Mouse (Mus musculus) myocyte (in vitro differentiated cells): ENCODE measurements around the gene Zfp523. TPM values are rescaled to one million over a fixed set of nuclear protein-coding genes. Genes with fewer than 3 reads are reported as not detected.
A peak's percentile ranks its signal among the peaks of the same experiment; 100 is the strongest.

Experiments
- H3K27me3 ChIP-seq: one replicate; pipeline ENCODE4 v1.6.1; 2011; ENCODE audit not compliant: control insufficient read depth, insufficient read depth, insufficient read length
- H3K36me3 ChIP-seq: one replicate; pipeline ENCODE4 v1.6.1; 2011; ENCODE audit not compliant: control insufficient read depth, insufficient read depth
- H3K4me2 ChIP-seq: one replicate; pipeline ENCODE4 v1.6.1; 2011; ENCODE audit warnings: low read depth, control low read depth
- H3K4me3 ChIP-seq: one replicate; pipeline ENCODE4 v1.5.1; 2011; ENCODE audit warnings: mild to moderate bottlenecking, control low read depth, moderate library complexity
- H3K79me2 ChIP-seq: one replicate; pipeline ENCODE4 v1.6.1; 2011; ENCODE audit not compliant: control insufficient read depth, insufficient read depth
- H3ac ChIP-seq: one replicate; pipeline ENCODE4 v1.6.1; 2011; ENCODE audit not compliant: control insufficient read depth, insufficient read length
- CEBPB ChIP-seq: IDR thresholded peaks from 2 replicates; pipeline ENCODE4 v1.6.1; 2011; ENCODE audit warnings: mild to moderate bottlenecking, moderate library complexity; ENCODE audit not compliant: poor library complexity, insufficient read depth, severe bottlenecking
- E2F4 ChIP-seq: IDR thresholded peaks from one replicate; pipeline ENCODE4 v1.6.1; 2011; ENCODE audit warnings: mild to moderate bottlenecking, control low read depth, moderate library complexity; ENCODE audit not compliant: insufficient read depth
- MAX ChIP-seq: IDR thresholded peaks from one replicate; pipeline ENCODE4 v1.6.1; 2011; ENCODE audit warnings: low read depth, mild to moderate bottlenecking, control low read depth
- MYOD1 ChIP-seq, 3 experiments: IDR thresholded peaks; one replicate each; pipeline ENCODE4 v1.6.1; 2011; ENCODE audit warnings: control low read depth in 2 of 3, low read depth in 2 of 3, mild to moderate bottlenecking in 2 of 3, moderate library complexity in 1 of 3; ENCODE audit not compliant: insufficient read length in 2 of 3, control insufficient read depth in 1 of 3
- MYOG ChIP-seq, 3 experiments: IDR thresholded peaks; one replicate each; pipeline ENCODE4 v1.6.1; 2011; ENCODE audit warnings: control low read depth in 2 of 3, low read depth in 2 of 3, mild to moderate bottlenecking in 2 of 3; ENCODE audit not compliant: insufficient read length in 2 of 3, control insufficient read depth in 1 of 3, insufficient read depth in 1 of 3
- POLR2A ChIP-seq: IDR thresholded peaks from one replicate; pipeline ENCODE4 v1.6.1; 2011; ENCODE audit warnings: low read depth, mild to moderate bottlenecking, control low read depth, moderate library complexity; ENCODE audit not compliant: insufficient read length
- POLR2AphosphoS2 ChIP-seq: IDR thresholded peaks from one replicate; pipeline ENCODE4 v1.6.1; 2011; ENCODE audit warnings: low read depth, control low read depth; ENCODE audit not compliant: insufficient read length
- REST ChIP-seq: IDR thresholded peaks from one replicate; pipeline ENCODE4 v1.6.1; 2011; ENCODE audit warnings: mild to moderate bottlenecking, control low read depth, moderate library complexity; ENCODE audit not compliant: insufficient read depth, insufficient read length
- SRF ChIP-seq: IDR thresholded peaks from one replicate; pipeline ENCODE4 v1.6.1; 2011; ENCODE audit warnings: low read depth; ENCODE audit not compliant: control insufficient read depth, insufficient read length
- TCF12 ChIP-seq: IDR thresholded peaks from one replicate; pipeline ENCODE4 v1.6.1; 2011; ENCODE audit warnings: mild to moderate bottlenecking, control low read depth; ENCODE audit not compliant: poor library complexity, insufficient read depth, severe bottlenecking
- TCF3 ChIP-seq: IDR thresholded peaks from one replicate; pipeline ENCODE4 v1.6.1; 2011; ENCODE audit warnings: low read depth, control low read depth; ENCODE audit not compliant: insufficient read length
- USF1 ChIP-seq: IDR thresholded peaks from one replicate; pipeline ENCODE4 v1.6.1; 2011; ENCODE audit warnings: low read depth, mild to moderate bottlenecking, control low read depth, moderate library complexity
- polyA plus RNA-seq: library from polyadenylated mRNA; unstranded; fragments of >200 nt; fragmentation: generic; extraction: Trizol; gene quantifications from one replicate; pipeline ENCODE4 v1.2.1, GENCODE M21; 2012; ENCODE audit warnings: missing spikeins

The Zfp523 gene
- polyA plus RNA-seq, 1 experiment = 32.8 TPM

DNA sequence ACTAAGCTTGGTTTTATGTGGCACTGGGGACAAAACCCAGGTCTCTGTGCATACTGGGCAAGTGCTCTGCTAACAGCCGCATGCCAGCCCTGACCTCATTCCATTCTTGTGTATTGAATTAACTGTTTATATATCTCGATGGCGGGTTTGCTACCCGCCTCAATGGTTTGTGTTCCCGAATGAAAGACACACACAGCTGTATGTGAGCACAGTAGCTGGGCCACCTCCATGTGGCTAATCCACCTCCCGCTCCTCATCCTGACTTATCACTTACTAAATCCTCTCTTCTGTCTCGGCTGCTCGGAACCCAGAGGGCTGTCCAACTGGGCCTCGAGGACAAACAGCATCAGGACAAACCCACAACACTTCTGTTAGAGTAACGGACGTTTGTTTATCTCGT is 72.1 kb downstream of the Zfp523 start:
- no peak for TF ChIP-seq TCF12
- TF ChIP-seq MYOD1 (IDR thresholded peaks at IDR 0.05; ENCODE audit: control insufficient read depth in 1 of 3, insufficient read length in 2 of 3, low read depth in 2 of 3) = peak in 2 of 3 experiments; percentile 79 to 87
- peak overlapping the region; percentile 28 for H3K4me2 ChIP-seq
- no peaks in the 10 kb centered on the region for H3K36me3 ChIP-seq
- H3K79me2 ChIP-seq = peaks cover 36% of the 10 kb centered on the region
- no peak overlapping the region for H3ac ChIP-seq
- no peaks in the 10 kb centered on the region for H3K27me3 ChIP-seq
- no peak overlapping the region for H3K4me3 ChIP-seq

DNA sequence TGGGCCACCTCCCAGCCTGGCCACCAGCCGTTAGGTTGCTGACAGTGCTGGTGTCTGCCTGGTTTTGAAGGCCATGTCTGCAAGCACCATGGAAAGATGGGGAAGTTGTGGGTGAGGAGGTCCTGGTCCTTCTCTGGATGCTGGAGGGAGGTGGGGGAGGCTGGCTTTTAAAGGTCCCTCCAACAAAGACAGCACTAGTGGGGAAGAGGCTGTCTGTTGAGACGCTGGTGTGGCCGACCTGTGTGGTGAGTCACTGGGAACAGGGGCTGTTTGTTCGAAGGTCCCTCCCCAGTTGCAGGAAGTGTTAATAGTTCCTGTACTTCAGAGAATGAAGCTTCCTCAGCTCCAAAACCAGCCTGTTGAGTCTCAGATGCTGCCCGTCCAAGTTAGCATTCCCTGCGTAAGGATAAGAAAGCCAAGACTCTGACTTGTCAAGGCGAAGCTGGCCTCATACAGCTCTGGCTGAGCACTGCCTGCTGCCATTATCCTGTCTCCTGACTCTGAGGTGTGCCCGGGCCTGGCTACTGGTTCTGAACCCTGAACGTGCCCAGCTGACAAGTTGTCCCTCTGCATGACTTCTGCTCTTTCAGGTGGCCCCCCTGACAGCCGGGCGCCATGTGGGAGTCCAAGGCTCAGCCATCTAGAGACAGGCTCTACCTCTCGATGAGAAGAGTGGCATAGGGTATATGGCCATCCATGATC is 74.8 kb downstream of the Zfp523 start:
- TF ChIP-seq MYOD1 (IDR thresholded peaks at IDR 0.05; ENCODE audit: control insufficient read depth in 1 of 3, insufficient read length in 2 of 3, low read depth in 2 of 3) (no peak), POLR2A (no peak), MAX (no peak), E2F4 (no peak), USF1 (no peak), TCF12 (no peak), MYOG (IDR thresholded peaks at IDR 0.05; ENCODE audit: control insufficient read depth in 1 of 3, insufficient read depth in 1 of 3, insufficient read length in 2 of 3, low read depth in 2 of 3) (no peak), SRF (no peak), POLR2AphosphoS2 (no peak), CEBPB (no peak), REST (no peak), TCF3 (no peak)
- H3ac ChIP-seq = no peak overlapping the region
- H3K27me3 ChIP-seq = no peaks in the 10 kb centered on the region
- no peaks in the 10 kb centered on the region for H3K36me3 ChIP-seq
- H3K4me3 ChIP-seq = no peak overlapping the region
- peaks cover 54% of the 10 kb centered on the region for H3K79me2 ChIP-seq
- no peak overlapping the region for H3K4me2 ChIP-seq

- Histone ChIP-seq H3K4me3 (no peak overlapping the region), H3K27me3 (no peaks in the 10 kb centered on the region), H3K36me3 (no peaks in the 10 kb centered on the region), H3K79me2 (peaks cover 57% of the 10 kb centered on the region), H3K4me2 (no peak overlapping the region), H3ac (no peak overlapping the region)
- TF ChIP-seq USF1 = no peak
- TF ChIP-seq SRF = no peak
- TF ChIP-seq CEBPB = no peak
- no peak for TF ChIP-seq E2F4
- TF ChIP-seq POLR2A = no peak
- TF ChIP-seq POLR2AphosphoS2 = no peak
- TF ChIP-seq TCF12 = no peak
- no peak for TF ChIP-seq MYOD1 (IDR thresholded peaks at IDR 0.05; ENCODE audit: control insufficient read depth in 1 of 3, insufficient read length in 2 of 3, low read depth in 2 of 3)
- no peak for TF ChIP-seq REST
- TF ChIP-seq MYOG (IDR thresholded peaks at IDR 0.05; ENCODE audit: control insufficient read depth in 1 of 3, insufficient read depth in 1 of 3, insufficient read length in 2 of 3, low read depth in 2 of 3) = no peak
- TF ChIP-seq MAX = no peak
Measured at GRCm38 (mm10) chr17:28252281-28252648, 75.3 kb downstream of the Zfp523 start.

DNA sequence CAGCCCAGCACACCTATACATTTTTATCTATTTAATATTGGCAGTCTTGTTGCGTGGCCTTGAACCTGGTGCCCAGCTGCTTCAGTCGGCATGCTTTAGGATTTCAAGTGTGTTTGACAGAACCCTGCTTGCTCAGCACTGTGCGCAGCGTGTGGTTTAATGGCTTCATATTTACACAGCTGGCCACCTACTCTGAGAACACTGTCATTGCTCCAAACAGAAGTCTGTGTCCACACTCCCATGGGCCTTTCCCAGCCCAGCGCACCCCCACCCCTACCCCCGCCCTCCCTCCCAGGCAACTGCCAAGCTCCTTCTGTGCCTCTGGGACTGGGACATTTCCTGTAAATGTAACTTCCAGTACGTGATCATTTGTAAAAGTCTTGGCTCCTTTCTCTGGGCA is 76.3 kb downstream of the Zfp523 start:
- no peaks in the 10 kb centered on the region for H3K36me3 ChIP-seq
- H3ac ChIP-seq = no peak overlapping the region
- TF ChIP-seq TCF12 (no peak), CEBPB (no peak), MYOD1 (IDR thresholded peaks at IDR 0.05; ENCODE audit: control insufficient read depth in 1 of 3, insufficient read length in 2 of 3, low read depth in 2 of 3) (peak in 2 of 3 experiments; percentile 35 to 67), TCF3 (no peak), POLR2A (no peak), MYOG (IDR thresholded peaks at IDR 0.05; ENCODE audit: control insufficient read depth in 1 of 3, insufficient read depth in 1 of 3, insufficient read length in 2 of 3, low read depth in 2 of 3) (no peak)
- H3K27me3 ChIP-seq = no peaks in the 10 kb centered on the region
- H3K4me3 ChIP-seq = no peak overlapping the region
- no peak overlapping the region for H3K4me2 ChIP-seq
- peaks cover 57% of the 10 kb centered on the region for H3K79me2 ChIP-seq

GRCm38 (mm10) chr17:28254804-28255203 is 77.9 kb downstream of the Zfp523 start:
- no peak overlapping the region for H3K4me3 ChIP-seq
- TF ChIP-seq POLR2A (no peak), MAX (no peak), MYOD1 (IDR thresholded peaks at IDR 0.05; ENCODE audit: control insufficient read depth in 1 of 3, insufficient read length in 2 of 3, low read depth in 2 of 3) (no peak), SRF (no peak), USF1 (no peak), E2F4 (no peak), CEBPB (no peak), POLR2AphosphoS2 (no peak), TCF12 (no peak), TCF3 (no peak), REST (no peak)
- H3K36me3 ChIP-seq = no peaks in the 10 kb centered on the region
- H3K27me3 ChIP-seq = no peaks in the 10 kb centered on the region
- peak overlapping the region; percentile 97 for H3K4me2 ChIP-seq
- H3K79me2 ChIP-seq = peaks cover 66% of the 10 kb centered on the region
- no peak overlapping the region for H3ac ChIP-seq

Other genes starting within 250 kb of the Zfp523 start
- gene Tcp11, start 96.5 kb upstream of the Zfp523 start, polyA plus RNA-seq = not detected
- 0.02 TPM for gene Scube3, start 35.0 kb upstream of the Zfp523 start, polyA plus RNA-seq
- gene Def6, start 30.6 kb downstream of the Zfp523 start, polyA plus RNA-seq = 3.4 TPM
- gene Ppard, start 55.6 kb downstream of the Zfp523 start, polyA plus RNA-seq = 32.6 TPM
- 28.5 TPM for gene Fance, start 136.4 kb downstream of the Zfp523 start, polyA plus RNA-seq
- 2,984 TPM for gene Rpl10a, start 151.3 kb downstream of the Zfp523 start, polyA plus RNA-seq
- 20.1 TPM for gene Tead3, start 173.7 kb downstream of the Zfp523 start, polyA plus RNA-seq
- not detected for gene Tulp1, start 188.1 kb downstream of the Zfp523 start, polyA plus RNA-seq